Mouse (Mus musculus) kidney, postnatal 0 days (tissue): ENCODE data around the gene Pkd1l3. TPM values are rescaled to one million over a fixed set of nuclear protein-coding genes. Genes with fewer than 3 reads are reported as not detected.

ENCODE experiments used
- ATAC-seq: fragments of 200-750 bp; cut with Nextera tagmentation; replicated peaks from 2 replicates; pipeline ENCODE4 v1.8.0; 2017; ENCODE audit warnings: low read depth, moderate number of reproducible peaks, moderate TSS enrichment, moderate library complexity; ENCODE audit not compliant: low FRiP score
- DNase-seq: peaks from one replicate; pipeline ENCODE4 v3.0.0-alpha.2; 2016; ENCODE audit warnings: low spot score
- H3K27ac ChIP-seq: fragments of 300-500 bp; sonication (generic); 2 replicates; pipeline ENCODE4 v1.5.1; 2014; ENCODE audit warnings: mild to moderate bottlenecking
- H3K27me3 ChIP-seq: fragments of 300-500 bp; sonication (generic); 2 replicates; pipeline ENCODE4 v1.6.1; 2014; ENCODE audit warnings: low read length, mixed read lengths; ENCODE audit not compliant: insufficient read depth
- H3K36me3 ChIP-seq: fragments of 300-500 bp; sonication (generic); 2 replicates; pipeline ENCODE4 v1.6.1; 2014; ENCODE audit warnings: low read length, mixed read lengths; ENCODE audit not compliant: insufficient read depth
- H3K4me1 ChIP-seq: fragments of 300-500 bp; sonication (generic); replicated peaks from 2 replicates; pipeline ENCODE4 v1.6.1; 2014; ENCODE audit warnings: antibody characterized with exemption, low read length, mixed read lengths; ENCODE audit not compliant: insufficient read depth
- H3K4me2 ChIP-seq: fragments of 300-500 bp; sonication (generic); 2 replicates; pipeline ENCODE4 v1.6.1; 2014; ENCODE audit warnings: mild to moderate bottlenecking, low read length, moderate library complexity, mixed read lengths
- H3K4me3 ChIP-seq: fragments of 300-500 bp; sonication (generic); replicated peaks from 2 replicates; pipeline ENCODE4 v1.5.1; 2014; ENCODE audit warnings: low read depth, low read length
- H3K9ac ChIP-seq: fragments of 300-500 bp; sonication (generic); 2 replicates; pipeline ENCODE4 v1.6.1; 2014; ENCODE audit warnings: low read depth, low read length
- H3K9me3 ChIP-seq: fragments of 300-500 bp; sonication (generic); replicated peaks from 2 replicates; pipeline ENCODE4 v1.6.1; 2016; ENCODE audit warnings: low read length, inconsistent platforms, mixed read lengths
- CTCF ChIP-seq: IDR thresholded peaks from 2 replicates; pipeline ENCODE4 v1.5.1; 2016; ENCODE audit warnings: antibody characterized with exemption, low read depth, mild to moderate bottlenecking, moderate library complexity
- WGBS: fragments of 180-500 bp; shearing (Covaris S2); extraction: QIAGEN DNeasy Blood & Tissue Kit; methylation state at CpG from one replicate; pipeline ENCODE4 v1.1.7; 2014; 5-methylcytosine and 5-hydroxymethylcytosine counted together
- polyA plus RNA-seq: library from polyadenylated mRNA; unstranded; fragments of >200 nt; fragmentation: Nextera tagmentation; extraction: Ambion mirVana; gene quantifications from 2 replicates; pipeline ENCODE4 v1.2.1, GENCODE M21; 2015

Pkd1l3 gene
- polyA plus RNA-seq, 1 experiment from 2014 or later = not detected

GRCm38 (mm10) chr8:109692443-109693145, 78.3 kb downstream of the Pkd1l3 start:
- under 1% methylated on average over 29 of the region's 38 CpGs for WGBS
- Histone ChIP-seq H3K9me3 (no peaks in the 10 kb centered on the region), H3K36me3 (no peaks in the 10 kb centered on the region), H3K9ac (peak overlapping the region; percentile 91), H3K27ac (peak overlapping the region; percentile 78), H3K4me1 (peaks cover 18% of the 10 kb centered on the region), H3K4me2 (peak overlapping the region; percentile 57), H3K4me3 (peak overlapping the region; percentile 94), H3K27me3 (no peaks in the 10 kb centered on the region)
- DNase-seq (peak; percentile 42), ATAC-seq (peak; percentile 75)
- TF ChIP-seq CTCF = no peak

GRCm38 (mm10) chr8:109693146-109693900, 79.0 kb downstream of the Pkd1l3 start, which contains the start of gene Ist1:
Gene Ist1 (minus strand): TSS chr8:109693260.
- WGBS = under 1% methylated on average over 57 of the region's 57 CpGs
- Histone ChIP-seq H3K27me3 (no peaks in the 10 kb centered on the region), H3K4me2 (peak within 1 kb of the TSS; percentile 69), H3K9me3 (no peaks in the 10 kb centered on the region), H3K27ac (peak within 1 kb of the TSS; percentile 78), H3K4me1 (peaks cover 18% of the 10 kb centered on the region), H3K36me3 (no peaks in the 10 kb centered on the region), H3K9ac (peak within 1 kb of the TSS; percentile 91), H3K4me3 (peak within 1 kb of the TSS; percentile 94)
- TF ChIP-seq CTCF = no peak; the same call in 1 of the 2 replicates
- peak; percentile 98 for ATAC-seq
- DNase-seq = peak; percentile 97

GRCm38 (mm10) chr8:109694154-109694553, 79.8 kb downstream of the Pkd1l3 start:
- no peak overlapping the region for H3K4me3 ChIP-seq
- no peak for DNase-seq

DNA sequence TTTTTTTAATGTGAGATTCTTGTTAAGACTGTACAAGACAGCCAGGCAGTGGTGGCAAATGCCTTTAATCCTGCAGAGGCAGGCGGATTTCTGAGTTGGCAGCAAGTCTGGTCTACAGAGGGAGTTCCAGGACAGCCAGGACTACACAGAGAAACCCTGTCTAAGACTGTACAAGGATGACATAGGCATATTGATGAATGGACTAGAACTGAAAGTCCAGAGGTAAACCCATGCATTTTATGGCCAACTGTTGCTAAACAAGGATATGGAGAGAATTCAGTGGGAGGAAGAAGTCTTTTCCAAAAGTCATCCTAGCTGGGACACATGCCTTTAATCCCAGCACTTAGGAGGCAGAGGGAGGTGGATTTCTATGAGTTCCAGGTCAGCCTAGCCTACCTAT, 83.4 kb downstream of the Pkd1l3 start:
- ATAC-seq = no peak
- H3K36me3 ChIP-seq = no peaks in the 10 kb centered on the region
- WGBS = 79% methylated on average over 1 of the region's 1 CpGs

More at GRCm38 (mm10) chr8:109694154-109694553, 79.8 kb downstream of the Pkd1l3 start:
- Histone ChIP-seq H3K9me3 (no peaks in the 10 kb centered on the region), H3K27ac (no peak overlapping the region), H3K4me2 (0 out of 2 replicates have a peak overlapping the region, but pooled peaks have one; percentile 69), H3K4me1 (peaks cover 18% of the 10 kb centered on the region), H3K9ac (no peak overlapping the region), H3K27me3 (no peaks in the 10 kb centered on the region), H3K36me3 (no peaks in the 10 kb centered on the region)
- ATAC-seq = no peak
- WGBS = 41% methylated on average over 6 of the region's 6 CpGs
- no peak for TF ChIP-seq CTCF

GRCm38 (mm10) chr8:109698477-109698876, 84.2 kb downstream of the Pkd1l3 start:
- no peak for TF ChIP-seq CTCF
- H3K4me3 ChIP-seq = no peak overlapping the region
- H3K27ac ChIP-seq = no peak overlapping the region
- H3K27me3 ChIP-seq = no peaks in the 10 kb centered on the region
- DNase-seq (no peak), ATAC-seq (no peak)
- H3K36me3 ChIP-seq = no peaks in the 10 kb centered on the region
- no peaks in the 10 kb centered on the region for H3K9me3 ChIP-seq
- 87% methylated on average over 3 of the region's 3 CpGs for WGBS
- H3K4me1 ChIP-seq = 0 out of 2 replicates have a peak, but pooled peaks cover 3% of the 10 kb centered on the region
- no peak overlapping the region for H3K4me2 ChIP-seq
- H3K9ac ChIP-seq = no peak overlapping the region

More for the DNA sequence above, 83.4 kb downstream of the Pkd1l3 start:
- TF ChIP-seq CTCF = no peak
- Histone ChIP-seq H3K9me3 (no peaks in the 10 kb centered on the region), H3K4me2 (no peak overlapping the region), H3K4me3 (no peak overlapping the region), H3K4me1 (0 out of 2 replicates have a peak, but pooled peaks cover 3% of the 10 kb centered on the region), H3K9ac (no peak overlapping the region), H3K27me3 (no peaks in the 10 kb centered on the region), H3K27ac (no peak overlapping the region)
- DNase-seq = no peak
